Mouse (Mus musculus) thymus, postnatal 14 days (tissue): ENCODE data around the gene Slamf8.
A peak's percentile ranks its signal among the peaks of the same experiment; 100 is the strongest.

Experiments used
- DNase-seq: peaks from one replicate; pipeline ENCODE4 v3.0.0; 2021

Gene Slamf8

DNA sequence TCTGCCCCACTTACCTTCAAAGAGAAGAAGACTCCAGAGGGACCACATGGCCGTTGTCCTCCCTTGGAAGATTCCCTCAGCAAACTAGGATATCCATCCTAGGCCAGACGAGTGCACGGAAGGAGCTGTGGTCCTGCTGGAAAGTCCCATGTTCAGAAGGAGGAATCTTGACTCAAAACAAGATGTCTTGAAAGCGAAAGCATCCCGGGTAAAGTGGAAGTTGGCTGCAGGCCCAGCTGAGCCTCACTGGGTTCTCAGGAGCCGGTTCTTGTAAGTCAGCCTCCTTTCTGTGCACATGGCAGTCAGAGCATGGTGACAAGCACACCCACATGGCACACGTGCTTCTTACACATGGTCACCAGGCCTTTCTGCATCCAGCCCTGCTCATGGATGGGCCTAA is at the start of gene Slamf8:
Gene Slamf8 (minus strand): TSS at position 184 of the 400 bp plus-strand sequence.
- no peak for DNase-seq

DNA sequence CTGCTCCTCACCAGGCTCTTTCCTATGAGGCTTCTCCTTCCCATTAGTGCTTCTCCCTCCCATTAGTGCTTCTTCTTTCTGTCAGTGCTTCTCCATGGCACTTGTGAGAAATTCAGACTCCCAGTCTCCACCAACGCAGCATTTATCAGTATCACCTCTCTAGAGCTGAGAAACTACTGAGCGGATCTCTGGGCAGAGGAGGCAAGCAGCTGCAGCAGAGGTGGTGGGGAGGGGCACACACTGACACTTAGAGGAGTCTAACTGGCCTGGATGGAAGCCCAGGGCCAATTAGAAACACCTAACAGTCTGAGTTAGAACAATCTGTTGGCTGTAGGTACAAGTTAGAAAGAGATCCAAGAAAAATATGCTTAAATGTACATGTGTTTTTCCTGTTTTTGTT is 48.4 kb upstream of the Slamf8 start:
- DNase-seq, result no peak

DNA sequence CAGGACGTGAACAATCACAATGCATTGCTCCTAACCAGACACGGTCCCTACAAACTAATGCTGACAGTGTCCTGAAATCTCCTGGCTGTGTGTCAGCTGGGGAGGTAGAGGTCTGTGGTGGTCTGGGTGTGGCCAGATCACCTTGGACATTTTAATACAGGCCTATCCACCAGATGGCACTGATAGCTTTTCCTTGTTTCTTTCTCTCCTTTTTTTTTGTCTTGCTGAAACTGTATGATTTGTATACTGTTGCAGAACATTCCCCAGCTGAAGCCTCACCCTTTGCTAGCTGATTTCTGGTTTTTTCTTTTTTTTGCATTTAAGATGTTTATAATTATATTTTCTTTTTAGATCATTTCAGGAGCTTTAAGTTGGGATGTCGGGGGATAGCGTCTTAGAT is 47.4 kb upstream of the Slamf8 start:
- no peak for DNase-seq

DNA sequence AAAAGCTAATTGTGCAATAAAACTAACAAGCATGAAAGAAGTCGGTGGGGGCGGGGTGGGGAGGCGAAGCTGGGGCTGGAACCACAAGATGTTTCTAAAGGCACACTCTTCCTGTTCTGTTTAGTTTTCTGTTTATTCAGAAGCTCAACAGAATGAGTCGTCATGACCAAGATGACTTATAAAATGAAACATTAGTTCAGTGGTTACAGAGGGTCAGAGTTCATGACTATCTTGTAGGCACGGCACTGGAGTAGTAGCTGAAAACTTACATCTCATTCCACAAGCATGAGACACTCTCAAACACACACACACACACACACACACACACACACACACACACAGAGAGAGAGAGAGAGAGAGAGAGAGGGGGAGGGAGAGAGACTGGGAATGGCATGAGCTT is 45.9 kb upstream of the Slamf8 start:
- DNase-seq, result no peak

DNA sequence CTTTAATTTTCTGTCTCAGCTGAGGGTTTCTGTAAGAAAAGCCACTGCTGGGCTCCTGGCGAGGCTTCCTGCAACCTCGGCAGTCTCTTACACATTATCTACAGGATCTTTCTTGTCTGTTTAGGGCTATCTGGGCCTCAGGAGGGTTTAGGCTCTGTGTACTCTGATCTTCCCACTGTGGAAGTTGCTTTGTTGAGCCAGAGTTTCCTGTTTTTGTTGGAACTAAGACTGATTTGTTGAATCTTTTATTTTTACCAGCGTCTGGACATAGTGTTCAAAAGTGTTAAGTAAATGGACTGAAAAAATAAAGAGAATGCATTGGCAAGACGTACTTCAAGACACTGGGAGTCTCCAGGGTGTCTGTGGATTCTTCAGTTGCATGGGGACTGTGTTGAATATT is 44.9 kb upstream of the Slamf8 start:
- no peak for DNase-seq

DNA sequence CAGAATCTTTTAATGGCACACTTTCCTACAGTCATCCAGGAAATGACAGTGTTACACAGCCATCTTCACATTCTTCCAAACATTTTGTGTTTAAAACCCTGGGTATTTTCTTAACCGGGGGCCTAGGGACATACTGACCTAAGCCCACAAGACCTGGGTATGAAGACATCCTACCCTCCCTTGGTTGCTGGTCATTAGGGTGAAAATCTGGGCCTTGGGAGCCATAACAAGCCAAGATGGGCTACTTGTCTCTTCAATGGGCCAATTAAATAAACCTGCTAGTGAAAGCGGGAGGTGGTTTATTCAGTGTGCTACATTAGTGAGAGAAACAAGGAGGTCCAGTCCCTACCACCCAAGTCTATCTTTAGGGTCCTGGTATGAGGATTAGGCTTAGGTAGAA is 43.8 kb upstream of the Slamf8 start:
- DNase-seq, result no peak

DNA sequence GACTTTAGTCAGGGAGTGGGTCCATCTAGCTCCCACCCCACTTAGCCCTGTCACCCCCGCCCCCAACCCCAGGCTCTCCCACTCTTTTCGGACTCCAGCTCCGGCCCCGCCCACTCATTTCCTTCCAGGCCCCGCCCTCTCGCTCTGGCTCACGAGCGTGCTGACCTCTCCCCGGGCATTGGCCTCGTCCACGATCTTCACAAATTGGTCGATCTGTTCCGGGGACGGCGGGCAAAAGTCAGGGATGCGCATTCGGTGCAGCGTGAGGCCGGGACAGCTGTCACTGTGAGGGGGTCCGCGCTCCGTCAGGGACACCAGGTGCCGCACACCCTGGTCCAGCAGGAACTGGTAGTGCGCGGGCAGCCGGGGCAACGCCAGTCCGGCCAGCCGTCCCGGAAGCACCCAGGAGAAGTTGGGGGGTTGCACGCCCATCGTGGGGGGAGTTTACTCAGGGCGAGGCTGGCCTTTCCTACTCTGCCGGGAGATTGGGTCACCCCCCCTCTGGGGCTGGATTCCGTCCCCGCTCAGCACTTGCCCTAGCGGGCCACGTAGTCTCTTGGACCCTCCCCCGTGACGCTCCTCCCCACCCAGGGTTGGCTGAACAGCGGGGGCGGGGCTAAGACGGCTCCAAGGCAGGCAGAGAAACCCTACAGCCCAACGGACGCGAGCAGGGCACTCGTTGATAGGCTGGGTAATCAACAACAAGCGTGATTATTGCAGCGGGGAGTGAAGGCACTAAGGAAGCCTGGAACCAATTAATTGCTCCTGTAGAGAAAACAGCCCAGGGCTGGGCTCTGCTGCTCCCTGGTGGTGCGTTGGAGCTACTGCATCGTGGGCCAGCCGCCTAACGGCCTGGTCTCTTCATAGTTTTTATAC is 42.3 kb upstream of the Slamf8 start, which contains the start of gene Dusp23:
Gene Dusp23 (minus strand): TSS at position 512 of the 876 bp plus-strand sequence.
- peak; percentile 94 for DNase-seq

DNA sequence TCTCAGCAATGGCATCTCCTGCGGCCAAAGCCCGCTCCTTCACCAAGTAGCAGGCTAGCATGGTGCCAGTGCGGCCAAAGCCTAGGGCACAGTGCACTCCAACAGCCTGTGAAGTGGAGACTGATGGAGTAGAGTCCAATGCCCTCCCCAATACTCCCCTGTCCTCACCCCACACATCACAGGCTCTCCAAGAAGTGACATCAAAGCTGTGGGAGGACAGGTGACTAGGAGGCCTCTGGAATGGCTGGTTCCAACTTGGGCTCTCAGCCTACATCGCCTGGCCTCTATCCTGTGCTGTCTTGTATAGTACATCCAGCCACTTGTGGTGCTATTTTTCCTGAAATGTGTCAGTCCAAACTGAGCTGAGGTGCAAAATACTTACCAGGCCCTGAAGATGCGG is 41.4 kb upstream of the Slamf8 start:
- DNase-seq, result no peak

DNA sequence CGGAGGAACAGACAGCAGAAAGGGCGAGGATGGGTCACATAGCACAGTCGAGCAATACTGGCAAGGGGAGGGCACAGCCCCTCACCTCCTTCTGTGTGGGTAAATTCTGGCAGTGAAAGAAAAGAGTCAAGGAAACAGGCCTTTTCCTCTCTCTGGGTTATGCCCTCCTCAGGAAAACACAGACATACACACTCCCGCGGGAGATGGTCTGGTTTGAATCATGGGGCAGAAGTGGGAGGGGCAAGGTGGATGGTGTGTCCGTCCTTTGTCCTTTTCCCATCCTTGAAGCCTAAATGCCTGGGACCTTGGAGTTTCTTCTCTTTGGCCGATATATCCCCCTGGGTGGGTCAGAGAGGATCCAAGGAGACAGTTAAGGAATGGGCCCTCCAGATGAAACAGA is 39.5 kb upstream of the Slamf8 start:
- DNase-seq, result no peak

DNA sequence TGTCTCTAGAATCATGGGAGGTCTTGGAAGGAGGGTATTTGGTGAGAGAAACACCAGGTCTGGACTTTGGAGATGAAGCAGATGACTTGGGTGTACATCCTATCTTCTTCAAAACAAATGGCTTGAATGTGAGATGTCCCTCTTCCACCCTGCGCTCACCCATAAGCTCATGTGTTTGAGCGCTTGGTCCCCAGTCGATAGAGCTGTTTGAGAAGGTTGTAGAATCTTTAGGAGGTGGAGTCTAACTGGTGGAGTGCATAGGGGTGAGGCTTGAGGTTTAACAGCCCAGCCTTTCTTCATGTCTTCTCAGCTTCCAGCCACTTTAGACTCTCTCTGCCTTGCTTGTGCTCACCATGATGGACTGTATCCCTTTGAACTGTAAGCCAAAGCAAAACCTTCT is 35.9 kb upstream of the Slamf8 start:
- DNase-seq, result no peak

DNA sequence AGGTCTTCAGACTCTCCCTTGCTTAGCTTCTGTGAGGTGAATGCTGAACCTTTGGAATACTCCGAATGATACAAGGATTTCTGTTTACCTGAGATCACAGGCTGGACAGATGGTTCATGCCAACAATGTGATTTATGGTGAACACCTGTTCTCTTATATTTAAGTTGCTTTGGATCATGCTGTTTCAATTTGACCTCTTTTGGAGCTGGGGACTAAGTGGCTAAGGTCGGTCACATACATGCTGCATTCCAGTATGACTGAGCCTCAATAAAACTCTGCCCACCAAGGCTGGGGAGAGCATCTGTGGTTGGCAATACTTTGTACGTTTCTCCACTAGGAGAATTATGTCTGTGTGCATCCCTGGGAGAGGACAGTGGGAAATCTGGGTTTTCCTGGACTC is 33.7 kb upstream of the Slamf8 start:
- DNase-seq, result no peak

DNA sequence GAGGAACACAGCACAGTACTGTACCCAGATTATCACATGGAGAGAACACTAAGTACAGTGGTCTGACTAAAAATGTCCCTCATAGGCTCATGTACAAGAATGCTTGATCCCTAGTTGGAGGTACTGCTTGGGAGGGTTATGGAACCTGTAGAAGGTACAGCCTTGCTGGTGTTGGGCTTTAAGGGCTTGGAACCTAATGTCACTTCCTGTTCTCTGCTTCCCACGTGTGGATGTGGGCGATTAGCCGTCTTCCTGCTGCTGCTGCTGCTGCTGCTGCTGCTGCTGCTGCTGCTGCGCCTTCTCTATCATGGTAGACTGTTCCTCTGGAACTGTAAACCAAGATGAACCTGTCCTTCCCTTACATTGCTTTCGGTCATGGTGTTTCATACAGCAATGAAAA is 33.2 kb upstream of the Slamf8 start:
- no peak for DNase-seq

DNA sequence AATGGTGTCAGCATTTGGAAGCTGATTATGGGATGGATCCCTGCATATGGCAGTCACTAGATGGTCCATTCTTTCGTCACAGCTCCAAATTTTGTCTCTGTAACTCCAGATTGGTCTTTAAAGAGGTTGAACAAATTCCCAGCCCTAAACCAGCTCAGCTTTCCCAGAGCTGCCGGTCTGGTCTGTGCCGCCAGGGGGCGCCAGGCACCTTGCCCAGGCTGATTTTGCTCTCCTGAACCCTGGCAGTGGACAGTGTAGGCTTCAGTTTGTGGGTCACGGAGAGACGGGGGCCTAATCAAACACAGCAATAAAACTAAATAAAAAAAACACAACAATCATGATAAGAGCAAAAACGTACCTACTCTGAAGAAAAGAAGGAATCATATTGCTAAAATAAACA is 28.9 kb upstream of the Slamf8 start:
- peak; percentile 67 for DNase-seq

DNA sequence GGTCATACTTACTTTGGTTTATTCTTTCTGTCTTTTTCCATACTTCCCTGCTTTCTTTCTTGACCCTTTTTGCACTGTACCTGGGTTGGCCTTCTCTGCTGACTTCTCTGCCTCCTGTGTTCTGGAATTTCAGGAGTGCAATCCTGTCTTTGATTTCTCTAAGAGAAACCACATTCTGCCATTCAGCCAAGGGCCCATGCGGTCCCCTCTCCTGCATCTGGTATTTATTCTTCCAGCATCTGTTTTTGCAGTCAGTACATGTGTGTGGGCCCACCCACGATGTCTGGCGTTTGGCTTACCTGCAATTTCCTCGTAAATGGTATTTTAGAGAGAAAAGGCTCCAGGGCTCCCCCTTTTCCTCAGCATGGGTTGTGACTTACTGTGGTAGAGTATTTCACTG is 27.8 kb upstream of the Slamf8 start:
- no peak for DNase-seq

DNA sequence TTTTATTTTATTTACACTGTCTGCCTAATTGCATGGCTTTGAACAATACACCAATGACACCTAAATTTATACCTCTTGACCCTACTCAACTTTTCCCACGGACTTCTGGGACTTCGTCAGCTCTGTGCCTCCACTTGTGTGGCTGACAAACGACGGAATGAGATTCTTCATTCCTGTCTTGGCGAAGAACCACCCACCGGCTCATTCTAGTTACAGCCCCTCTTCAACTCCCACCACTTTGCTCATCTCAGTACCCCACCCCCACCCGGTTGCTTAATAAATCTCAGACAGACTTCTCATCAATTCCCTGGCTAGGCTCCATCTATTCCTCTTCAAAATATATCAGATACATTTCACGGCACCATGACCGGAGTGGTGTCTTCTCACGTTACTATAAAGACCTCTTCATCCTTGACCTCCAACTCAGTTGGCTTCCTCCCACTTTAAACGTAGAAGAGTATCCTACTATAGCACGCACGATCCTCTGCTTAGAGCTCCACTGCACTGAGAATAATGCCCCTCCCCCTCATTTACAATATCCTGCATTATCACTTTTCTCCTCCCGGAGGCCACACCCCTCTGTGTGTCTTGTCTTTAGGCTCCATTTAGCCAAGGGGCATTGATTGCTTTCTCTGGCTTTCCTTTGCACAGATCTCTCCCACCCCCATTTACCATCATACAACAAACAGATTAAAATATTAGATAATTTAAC is 27.2 kb upstream of the Slamf8 start:
- no peak for DNase-seq

DNA sequence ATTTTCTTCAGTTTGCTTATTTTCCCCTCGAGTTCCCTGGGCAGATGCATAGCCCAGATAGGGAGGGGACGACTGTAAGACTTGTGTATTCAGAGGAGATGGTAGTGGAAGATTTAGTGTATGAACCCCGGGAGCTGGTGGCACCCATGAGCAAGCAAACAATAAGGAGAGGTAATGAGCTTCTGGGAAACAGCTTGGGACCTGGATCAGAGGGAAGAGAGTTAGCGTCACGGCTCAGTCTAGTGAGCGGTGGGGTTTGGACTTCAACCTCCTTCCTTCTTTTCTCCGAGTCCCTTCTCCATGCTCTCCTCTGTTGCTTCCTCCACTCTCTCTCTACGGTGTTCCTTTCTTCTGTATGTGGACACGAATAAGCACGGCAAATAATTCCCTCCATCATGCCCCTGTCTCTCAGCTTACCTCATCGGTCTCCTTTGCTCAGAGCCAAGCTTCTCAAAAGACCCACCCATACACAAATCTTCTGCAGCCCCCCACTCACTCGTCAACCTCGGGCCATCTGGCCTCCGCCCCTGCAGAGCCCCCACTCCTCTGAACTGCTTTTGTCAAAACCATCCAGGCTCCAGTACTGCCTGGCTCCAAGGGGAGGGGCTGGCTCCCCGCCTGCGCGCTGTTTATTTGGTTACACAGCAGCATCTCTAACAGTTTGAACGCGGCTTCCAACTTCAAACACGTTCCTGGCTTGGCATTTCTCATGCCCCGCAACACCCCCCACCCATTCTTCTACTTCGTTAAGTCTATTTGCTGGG is 26.4 kb upstream of the Slamf8 start:
- DNase-seq, result no peak

DNA sequence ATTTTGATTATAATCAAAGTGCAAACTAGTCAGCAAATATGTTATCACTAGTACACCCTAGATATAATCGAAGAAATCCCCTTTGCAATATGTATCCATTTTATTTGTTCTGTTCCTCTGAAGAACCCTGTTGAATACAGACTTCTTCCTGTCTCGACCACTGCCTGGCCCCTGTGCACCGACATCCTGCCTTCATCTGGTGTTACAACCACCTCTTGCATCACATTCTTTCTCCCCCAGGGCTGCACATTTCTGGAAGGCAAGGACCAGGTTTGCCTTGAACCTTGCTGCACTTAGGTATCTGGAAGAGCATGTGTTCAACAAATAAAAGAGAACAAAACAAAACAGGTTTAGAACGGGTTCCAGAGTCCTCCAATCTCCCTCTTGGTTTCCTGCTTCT is 25.0 kb upstream of the Slamf8 start:
- DNase-seq, result no peak

DNA sequence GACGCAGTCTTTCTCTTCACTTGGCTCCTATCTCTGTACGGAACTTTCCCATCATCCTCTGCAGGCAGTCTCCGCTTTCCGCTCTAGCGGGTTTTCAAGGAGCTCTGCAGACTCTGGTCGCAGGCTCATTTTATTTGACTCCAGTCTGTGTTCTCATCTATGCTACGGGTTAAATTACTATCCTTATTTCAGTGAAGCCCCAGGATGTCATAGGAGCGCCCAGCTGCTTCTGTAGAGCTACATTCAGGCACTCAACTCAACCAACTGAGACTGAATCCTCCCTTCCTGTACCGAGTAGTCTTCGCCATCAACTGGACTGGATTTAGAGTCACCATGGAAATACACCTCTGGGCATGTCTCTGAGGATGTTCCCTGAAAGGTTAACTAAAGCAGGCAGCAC is 24.3 kb upstream of the Slamf8 start:
- DNase-seq, result no peak

DNA sequence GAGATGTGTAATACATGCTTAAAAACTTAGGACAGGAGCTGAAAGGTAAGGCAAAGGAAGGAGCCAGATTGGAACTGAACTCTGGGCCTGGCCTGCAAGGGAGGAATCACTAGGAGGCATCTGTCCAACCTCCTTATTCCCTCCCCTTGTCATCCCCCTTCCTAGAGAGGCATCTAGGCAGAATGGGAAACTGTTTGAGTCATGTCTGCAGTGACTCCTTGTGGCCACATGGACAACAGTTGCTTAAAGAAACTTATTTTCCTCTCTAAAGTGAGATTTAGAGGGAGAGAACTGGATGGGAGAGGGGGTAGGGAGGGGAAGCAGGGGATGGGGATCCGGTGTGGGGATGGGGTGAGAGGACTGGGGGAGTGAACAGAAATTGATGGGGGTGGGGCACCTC is 22.4 kb upstream of the Slamf8 start:
- no peak for DNase-seq

DNA sequence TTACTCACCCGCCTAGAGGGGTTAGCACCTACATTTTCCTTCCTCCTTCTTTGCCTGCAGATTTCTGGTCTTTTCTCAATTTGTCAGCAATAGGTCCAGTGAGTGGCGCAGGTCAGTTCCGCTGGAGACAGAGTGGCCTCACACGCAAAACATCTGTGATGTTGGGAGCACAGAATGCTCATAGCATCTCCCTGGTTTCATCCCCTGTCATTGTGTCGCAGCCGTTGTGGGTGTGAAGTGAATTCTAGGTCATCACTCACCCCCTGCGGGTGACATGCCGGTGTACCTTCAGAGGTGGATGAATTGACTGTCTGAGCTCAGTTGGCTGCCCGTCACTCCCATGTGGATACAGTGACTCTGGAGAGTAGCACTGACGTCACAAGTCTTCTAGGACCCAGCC is 20.9 kb upstream of the Slamf8 start:
- no peak for DNase-seq

DNA sequence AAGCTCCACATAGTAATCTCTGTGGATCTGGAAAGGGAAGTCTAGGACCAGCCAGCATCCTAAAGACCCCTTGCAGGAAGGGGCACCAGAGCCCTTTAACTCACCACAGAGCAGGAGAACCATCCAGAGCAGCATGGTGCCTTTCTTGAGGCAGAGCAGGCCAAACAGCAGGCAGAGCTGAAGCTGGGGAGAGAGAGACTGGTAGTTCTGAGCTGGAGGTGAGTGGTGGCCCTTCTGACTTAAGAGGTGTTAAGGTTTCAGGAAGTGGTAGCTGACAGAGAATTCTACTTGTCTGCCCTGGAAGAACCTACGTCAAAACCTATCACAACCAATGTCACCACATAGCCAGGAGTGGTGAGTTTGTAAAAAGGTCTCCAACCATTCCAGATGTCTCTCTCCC is 12.0 kb upstream of the Slamf8 start, which contains the start of gene Fcrl6:
Gene Fcrl6 (minus strand): TSS at position 226 of the 400 bp plus-strand sequence.
- no peak for DNase-seq

DNA sequence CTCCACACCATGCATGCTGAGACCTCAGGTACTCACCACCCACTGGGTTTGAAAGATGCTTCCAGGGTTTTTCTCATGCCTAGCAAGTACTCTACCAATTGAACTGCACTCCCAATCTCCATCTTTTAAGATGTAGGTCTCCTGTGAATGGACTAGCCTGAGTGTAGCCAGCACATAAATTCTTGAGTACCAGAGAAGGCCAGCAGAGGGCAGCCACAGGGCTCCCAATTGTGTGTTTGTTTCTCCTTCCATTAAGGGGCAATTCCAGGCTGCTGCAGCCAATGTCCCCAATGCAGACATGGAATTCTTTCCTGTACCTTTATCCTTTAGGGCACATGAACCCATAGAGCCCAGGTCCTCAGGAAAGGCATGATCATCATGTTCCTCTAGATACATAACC is 4.1 kb upstream of the Slamf8 start:
- DNase-seq, result peak; percentile 23

DNA sequence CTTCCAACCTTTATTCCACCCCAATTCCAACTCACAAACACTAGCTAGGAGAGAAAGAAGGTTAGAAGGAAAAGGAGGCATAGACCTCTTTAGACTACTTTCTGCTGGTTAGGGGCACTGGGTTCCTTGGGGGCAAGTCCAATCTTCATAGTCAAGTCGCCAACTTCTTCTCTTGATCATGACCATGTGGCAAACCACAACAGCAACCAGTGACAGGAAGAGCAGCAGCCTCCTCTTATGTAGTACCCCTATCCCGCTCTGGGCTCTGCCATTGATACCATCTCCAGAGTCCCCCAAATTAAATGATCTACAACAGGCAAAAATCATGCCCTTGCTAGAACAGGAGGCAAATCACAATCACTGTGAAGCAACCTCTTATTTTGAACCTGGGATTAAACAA is 3.6 kb upstream of the Slamf8 start:
- DNase-seq, result no peak

DNA sequence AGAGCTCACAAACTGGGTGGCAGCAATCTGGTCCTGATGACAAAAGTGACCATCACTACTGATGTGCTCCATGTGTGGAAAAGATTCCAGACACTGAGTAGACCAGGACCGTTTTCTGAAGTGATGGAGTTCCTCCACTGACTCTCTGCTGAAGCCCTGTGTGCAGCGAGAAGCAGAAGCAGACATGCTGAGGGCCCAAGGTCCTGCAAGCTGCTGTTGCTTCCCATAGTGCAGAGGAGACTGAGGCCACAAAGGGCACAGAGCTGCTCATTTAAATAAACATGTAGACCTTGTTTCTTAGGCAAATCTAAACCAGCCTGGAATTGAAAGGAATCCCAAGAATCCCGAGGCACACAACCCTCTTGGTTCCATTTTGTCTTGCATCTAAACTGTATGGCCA is 3.0 kb upstream of the Slamf8 start:
- DNase-seq, result no peak
